Mouse (Mus musculus) heart, postnatal 0 days (tissue): ENCODE measurements around the gene Arhgap45. TPM values are rescaled to one million over a fixed set of nuclear protein-coding genes. Genes with fewer than 3 reads are reported as not detected.

Experiments used
- ATAC-seq: fragments of 200-750 bp; cut with Nextera tagmentation; 2 replicates; pipeline ENCODE4 v1.8.0; 2017; ENCODE audit warnings: low read depth, moderate number of reproducible peaks, moderate library complexity; ENCODE audit not compliant: insufficient read depth
- DNase-seq: peaks from one replicate; pipeline ENCODE4 v3.0.0-alpha.2; 2016; ENCODE audit warnings: low spot score
- H3K27ac ChIP-seq: fragments of 300-500 bp; sonication (generic); 2 replicates; pipeline ENCODE4 v1.5.1; 2014; ENCODE audit warnings: low read depth, mild to moderate bottlenecking
- H3K27me3 ChIP-seq: fragments of 300-500 bp; sonication (generic); 2 replicates; pipeline ENCODE4 v1.6.1; 2014; ENCODE audit warnings: low read length, mixed read lengths; ENCODE audit not compliant: control insufficient read depth, insufficient read depth
- H3K36me3 ChIP-seq: fragments of 300-500 bp; sonication (generic); replicated peaks from 2 replicates; pipeline ENCODE4 v1.6.1; 2014; ENCODE audit warnings: low read length, mixed read lengths; ENCODE audit not compliant: control insufficient read depth, insufficient read depth
- H3K4me1 ChIP-seq: fragments of 300-500 bp; sonication (generic); 2 replicates; pipeline ENCODE4 v1.6.1; 2014; ENCODE audit warnings: antibody characterized with exemption; ENCODE audit not compliant: control insufficient read depth, insufficient read depth
- H3K4me2 ChIP-seq: fragments of 300-500 bp; sonication (generic); 2 replicates; pipeline ENCODE4 v1.6.1; 2014; ENCODE audit warnings: low read depth, mild to moderate bottlenecking, low read length, moderate library complexity
- H3K4me3 ChIP-seq: fragments of 300-500 bp; sonication (generic); 2 replicates; pipeline ENCODE4 v1.5.1; 2014; ENCODE audit warnings: low read depth, low read length
- H3K9ac ChIP-seq: fragments of 300-500 bp; sonication (generic); replicated peaks from 2 replicates; pipeline ENCODE4 v1.6.1; 2014; ENCODE audit warnings: low read depth, low read length, mixed read lengths
- H3K9me3 ChIP-seq: fragments of 300-500 bp; sonication (generic); replicated peaks from 2 replicates; pipeline ENCODE4 v1.6.1; 2016; ENCODE audit warnings: low read length; ENCODE audit not compliant: control insufficient read depth
- CTCF ChIP-seq: IDR thresholded peaks from 2 replicates; pipeline ENCODE4 v1.5.1; 2016; ENCODE audit warnings: antibody characterized with exemption, control low read depth, low read depth
- EP300 ChIP-seq: IDR thresholded peaks from 2 replicates; pipeline ENCODE4 v1.6.1; 2016; ENCODE audit warnings: antibody characterized with exemption, low read depth
- WGBS: fragments of 180-500 bp; shearing (Covaris S2); extraction: QIAGEN DNeasy Blood & Tissue Kit; methylation state at CpG from one replicate; pipeline ENCODE4 v1.1.7; 2014; 5-methylcytosine and 5-hydroxymethylcytosine counted together
- polyA plus RNA-seq: library from polyadenylated mRNA; unstranded; fragments of >200 nt; fragmentation: Nextera tagmentation; extraction: Ambion mirVana; gene quantifications from 2 replicates; pipeline ENCODE4 v1.2.1, GENCODE M21; 2015
- total RNA-seq: library from RNA; depleted of rRNA; stranded (reverse); fragments of >200 nt; gene quantifications from 2 replicates; pipeline ENCODE4 v1.2.3, GENCODE M21; 2014; ENCODE audit warnings: low replicate concordance

Arhgap45 gene
- total and polyA plus RNA-seq, 2 experiments from 2014 or later = 1.9 to 3.9 TPM

GRCm38 (mm10) chr10:80063104-80063503 is 46.7 kb downstream of the Arhgap45 start:
- ATAC-seq = no peak

GRCm38 (mm10) chr10:80063877-80064650 is 47.6 kb downstream of the Arhgap45 start:
- peak; percentile 9; the same call in 1 of the 2 replicates for TF ChIP-seq CTCF
- TF ChIP-seq EP300 = no peak
- Histone ChIP-seq H3K4me1 (no peaks in the 10 kb centered on the region), H3K36me3 (peaks cover 60% of the 10 kb centered on the region), H3K4me3 (no peak overlapping the region), H3K27ac (no peak overlapping the region), H3K9ac (no peak overlapping the region), H3K4me2 (no peak overlapping the region), H3K27me3 (no peaks in the 10 kb centered on the region), H3K9me3 (no peaks in the 10 kb centered on the region)
- WGBS = 79% methylated on average over 23 of the region's 23 CpGs
- no peak for ATAC-seq
- DNase-seq = no peak

More at GRCm38 (mm10) chr10:80063104-80063503, 46.7 kb downstream of the Arhgap45 start:
- H3K9ac ChIP-seq = no peak overlapping the region
- H3K4me2 ChIP-seq = no peak overlapping the region
- H3K9me3 ChIP-seq = no peaks in the 10 kb centered on the region
- TF ChIP-seq CTCF = no peak
- TF ChIP-seq EP300 = no peak
- H3K4me3 ChIP-seq = no peak overlapping the region
- H3K36me3 ChIP-seq = peaks cover 67% of the 10 kb centered on the region
- WGBS = 83% methylated on average over 5 of the region's 5 CpGs
- no peak for DNase-seq
- H3K27ac ChIP-seq = no peak overlapping the region
- H3K4me1 ChIP-seq = no peaks in the 10 kb centered on the region
- H3K27me3 ChIP-seq = no peaks in the 10 kb centered on the region

GRCm38 (mm10) chr10:80069251-80069650 is 52.8 kb downstream of the Arhgap45 start:
- Histone ChIP-seq H3K36me3 (peaks cover 15% of the 10 kb centered on the region), H3K4me2 (no peak overlapping the region), H3K27ac (no peak overlapping the region), H3K4me3 (no peak overlapping the region), H3K9me3 (no peaks in the 10 kb centered on the region), H3K4me1 (peaks cover 17% of the 10 kb centered on the region), H3K27me3 (no peaks in the 10 kb centered on the region), H3K9ac (no peak overlapping the region)
- TF ChIP-seq CTCF (no peak), EP300 (no peak)
- no peak for DNase-seq
- WGBS = 87% methylated on average over 6 of the region's 7 CpGs
- ATAC-seq = no peak

- H3K4me3 ChIP-seq = no peak overlapping the region
- 82% methylated on average over 4 of the region's 4 CpGs for WGBS
Measured at GRCm38 (mm10) chr10:80069948-80070450, 53.5 kb downstream of the Arhgap45 start.

GRCm38 (mm10) chr10:80070837-80071515 is 54.5 kb downstream of the Arhgap45 start:
- H3K4me2 ChIP-seq = no peak overlapping the region
- WGBS = 41% methylated on average over 9 of the region's 9 CpGs

More at GRCm38 (mm10) chr10:80069948-80070450, 53.5 kb downstream of the Arhgap45 start:
- TF ChIP-seq EP300 (no peak), CTCF (no peak)
- Histone ChIP-seq H3K9ac (no peak overlapping the region), H3K4me1 (peaks cover 22% of the 10 kb centered on the region), H3K9me3 (no peaks in the 10 kb centered on the region), H3K4me2 (no peak overlapping the region), H3K27me3 (no peaks in the 10 kb centered on the region), H3K27ac (no peak overlapping the region), H3K36me3 (peaks cover 15% of the 10 kb centered on the region)
- DNase-seq = no peak
- ATAC-seq = no peak

More at GRCm38 (mm10) chr10:80070837-80071515, 54.5 kb downstream of the Arhgap45 start:
- Histone ChIP-seq H3K27ac (peak overlapping the region; percentile 91), H3K9ac (peak overlapping the region; percentile 31; the same call in 1 of the 2 replicates), H3K27me3 (no peaks in the 10 kb centered on the region), H3K4me1 (peaks cover 29% of the 10 kb centered on the region), H3K9me3 (no peaks in the 10 kb centered on the region), H3K36me3 (peaks cover 15% of the 10 kb centered on the region), H3K4me3 (no peak overlapping the region)
- peak; percentile 83 for ATAC-seq
- TF ChIP-seq EP300 (0 out of 2 replicates have a peak, but pooled peaks have one; percentile 24), CTCF (no peak)
- peak; percentile 89 for DNase-seq
